Mouse (Mus musculus) thymus, postnatal 10 days (tissue): Measurements from ENCODE around the gene Gpr12.
"Not testable (repeated sequence)": the region's sequence is repeated elsewhere in the genome, so short reads cannot be mapped to it uniquely, and the experiment has no call there.

Source experiments
- DNase-seq, 2 experiments: peaks; one replicate each; pipeline ENCODE4 v3.0.0; 2021; ENCODE audit warnings: low spot score in 2 of 2

The Gpr12 gene

DNA sequence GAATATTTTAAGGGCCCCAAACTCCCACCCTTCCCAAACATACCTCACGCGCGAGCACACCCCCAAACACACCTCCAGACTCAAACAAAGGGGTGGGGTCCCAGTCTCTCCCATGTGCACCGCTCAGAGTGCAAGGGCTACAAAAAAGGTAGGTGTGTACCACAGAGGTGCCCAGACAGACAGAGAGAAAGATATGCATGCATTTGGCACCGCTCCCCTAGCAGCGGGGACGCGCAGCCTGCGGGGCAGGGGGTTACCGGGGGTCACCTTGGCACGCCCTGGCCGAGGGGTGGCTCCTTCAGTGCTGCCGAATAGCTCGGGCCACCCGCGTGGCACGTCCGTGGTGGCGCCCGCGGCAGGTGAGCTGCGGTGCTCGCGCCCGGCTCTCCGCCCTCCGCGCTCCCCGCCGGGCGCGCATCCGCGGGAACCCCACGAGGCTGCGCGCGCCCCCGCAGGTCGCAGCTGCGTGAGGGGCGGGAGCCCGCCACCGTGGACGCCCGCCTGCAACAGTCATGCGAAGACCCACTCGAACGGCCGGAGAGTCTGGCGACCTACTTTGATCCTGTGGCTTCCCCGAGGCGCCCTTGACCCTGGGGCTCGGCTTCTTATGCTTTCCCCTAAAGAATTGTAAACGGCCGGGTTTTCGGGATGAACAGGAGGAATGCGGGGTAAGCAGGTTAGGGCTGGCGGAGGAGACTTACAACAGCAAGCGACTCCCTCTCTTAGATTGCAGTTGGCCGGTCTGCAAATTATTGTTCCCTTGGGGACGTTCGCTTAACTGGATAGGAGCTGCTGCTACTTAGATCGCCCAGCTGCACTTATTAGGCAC lies at the start of gene Gpr12:
TSS of gene Gpr12 (minus strand) at position 762 of the 829 bp plus-strand sequence.
- no peak for DNase-seq

DNA sequence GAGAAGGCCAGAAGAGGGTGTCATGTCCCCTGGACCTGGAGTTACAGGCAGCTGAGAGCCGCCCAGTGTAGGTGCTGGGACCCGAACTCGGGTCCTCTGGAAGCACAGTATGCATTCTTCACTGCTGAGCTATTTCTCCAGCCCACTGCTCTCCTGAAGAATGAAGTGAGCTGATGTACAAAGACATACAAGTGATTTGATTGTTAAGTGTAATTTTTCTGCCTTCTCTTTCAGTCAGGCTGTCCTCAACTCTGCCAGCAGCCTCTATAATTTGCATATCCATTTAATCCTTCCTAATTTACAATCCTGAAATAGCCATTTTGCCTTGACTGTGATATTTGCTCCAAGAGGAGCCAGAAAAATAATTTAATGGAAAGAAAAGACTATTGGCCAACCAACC lies 46.6 kb upstream of the Gpr12 start:
- no peak for DNase-seq

DNA sequence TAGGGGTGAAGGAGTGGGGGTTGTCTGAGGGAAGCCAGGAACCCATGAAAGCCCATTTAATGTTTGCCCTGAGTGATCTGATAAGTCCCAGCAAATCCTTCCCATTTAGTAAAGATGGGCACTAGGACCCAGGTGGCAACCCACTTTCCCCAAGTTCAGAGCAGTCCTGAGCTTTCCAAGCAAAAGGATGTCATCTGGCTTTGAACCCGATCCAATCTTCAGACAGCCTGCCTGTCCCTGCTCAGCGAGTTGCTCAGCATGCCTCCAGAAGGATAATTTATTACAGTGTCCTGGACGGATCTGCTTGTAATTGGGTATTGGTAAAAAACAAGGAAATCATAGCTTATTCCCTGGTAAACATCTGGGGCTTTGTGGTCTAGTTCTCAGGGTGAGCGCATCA lies 45.9 kb upstream of the Gpr12 start:
- no peak for DNase-seq

DNA sequence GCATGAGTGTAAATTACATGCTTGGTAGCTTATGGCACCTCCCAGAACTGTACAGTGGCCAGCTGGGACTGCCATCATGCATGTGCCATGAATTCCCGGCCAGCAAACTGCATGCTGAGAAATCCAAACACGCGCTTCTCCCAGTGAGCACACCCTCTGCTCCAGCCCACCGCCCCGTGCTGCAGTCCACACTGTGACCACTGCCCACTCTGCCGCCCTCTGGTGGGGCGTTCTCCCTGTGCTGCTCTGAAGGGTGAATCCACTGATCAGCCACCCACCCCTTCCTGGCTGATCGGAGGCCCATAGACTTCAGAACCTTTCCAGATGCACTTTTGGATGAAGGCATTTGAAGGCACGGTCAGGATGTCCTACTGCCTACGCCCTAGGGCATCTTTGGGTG lies 44.6 kb upstream of the Gpr12 start:
- peak in 1 of 2 experiments; percentile 5 for DNase-seq

DNA sequence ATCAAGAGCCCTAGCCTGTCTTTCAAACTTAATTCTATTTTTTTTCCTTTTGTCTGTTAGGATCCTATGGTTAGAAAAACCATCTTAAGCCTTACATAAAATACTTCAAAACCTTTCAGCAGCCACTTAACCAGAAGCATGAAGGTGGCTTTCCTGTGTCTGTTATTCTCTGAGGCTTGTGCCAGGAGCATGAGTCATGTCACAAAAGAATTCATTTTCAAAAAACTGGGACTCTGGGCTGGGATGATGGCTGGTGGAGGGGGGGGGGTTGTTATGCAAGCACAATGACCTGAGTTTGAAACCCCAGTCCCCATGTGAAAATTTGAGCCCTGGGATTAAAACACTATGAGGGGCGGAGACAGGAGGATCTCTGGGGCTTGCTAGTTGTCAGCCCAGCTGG lies 43.8 kb upstream of the Gpr12 start:
- no peak for DNase-seq

DNA sequence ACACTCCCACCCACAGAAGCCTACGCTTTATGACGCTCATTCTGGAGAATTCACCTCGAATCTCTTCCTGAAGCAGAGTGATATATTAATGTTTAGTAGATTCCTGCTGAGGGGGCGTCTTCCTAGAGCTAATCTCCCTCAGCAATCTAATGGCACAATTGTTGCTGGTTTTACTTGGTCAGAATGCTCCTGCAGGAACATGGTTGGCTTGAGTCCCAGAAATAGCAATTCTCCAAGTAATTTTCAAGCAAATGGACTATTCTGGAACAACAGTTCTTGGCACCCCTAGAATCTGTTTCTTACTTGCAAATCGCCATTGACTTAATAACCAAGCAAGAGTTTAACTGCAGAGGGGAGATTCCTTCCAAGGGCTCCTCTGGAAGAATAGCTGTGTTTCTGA lies 42.9 kb upstream of the Gpr12 start:
- DNase-seq, result no peak

DNA sequence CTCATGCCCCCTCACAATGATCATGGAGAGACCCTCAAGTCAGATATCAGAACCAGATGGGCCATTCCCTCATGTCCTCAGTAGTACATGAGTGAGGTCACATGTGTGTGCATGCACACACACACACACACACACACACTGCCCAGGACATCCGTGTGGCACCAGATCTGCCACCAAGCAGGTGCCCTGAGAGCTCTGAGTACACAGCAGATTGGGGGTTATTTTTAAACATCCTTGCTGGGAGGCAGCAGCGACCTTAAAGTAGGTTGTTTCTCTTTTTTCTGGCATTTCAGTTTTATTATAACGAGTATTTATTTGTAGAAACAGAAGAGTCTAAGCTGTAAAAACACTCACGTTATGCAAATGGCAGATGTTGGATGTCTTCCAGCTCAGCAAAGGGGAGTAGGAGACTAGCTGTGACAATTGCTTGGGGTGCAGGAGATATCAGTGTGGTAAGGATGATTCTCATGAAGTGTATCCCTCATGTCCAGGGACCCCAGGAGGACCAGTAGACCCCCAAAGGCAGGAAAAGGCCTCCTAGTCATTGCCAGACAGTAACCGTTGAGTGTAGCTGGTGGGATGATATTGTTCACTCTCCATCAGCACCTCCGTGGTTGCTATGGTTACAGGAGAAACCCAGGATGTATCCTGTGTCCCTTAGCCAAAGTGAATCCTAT lies 40.7 kb upstream of the Gpr12 start:
- DNase-seq, result no peak

DNA sequence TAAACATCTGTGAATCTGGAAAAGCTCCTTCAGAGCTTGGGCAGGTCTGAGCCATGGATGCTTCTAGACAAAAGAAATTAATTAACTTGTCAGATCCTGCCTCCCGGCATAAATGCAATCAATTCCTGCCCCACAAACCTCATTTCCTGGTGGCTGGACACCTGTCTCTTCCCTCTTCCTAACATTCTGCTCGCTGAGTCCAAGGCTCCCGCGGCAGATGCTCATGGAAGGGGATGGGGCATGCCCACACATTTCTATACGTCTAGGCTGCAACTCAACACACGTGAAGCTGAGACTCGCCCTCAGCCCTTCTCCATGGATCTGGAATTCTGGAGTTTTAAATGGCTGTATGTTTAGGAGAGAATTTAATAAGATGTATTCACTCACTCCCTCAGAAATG lies 26.8 kb upstream of the Gpr12 start:
- no peak for DNase-seq

DNA sequence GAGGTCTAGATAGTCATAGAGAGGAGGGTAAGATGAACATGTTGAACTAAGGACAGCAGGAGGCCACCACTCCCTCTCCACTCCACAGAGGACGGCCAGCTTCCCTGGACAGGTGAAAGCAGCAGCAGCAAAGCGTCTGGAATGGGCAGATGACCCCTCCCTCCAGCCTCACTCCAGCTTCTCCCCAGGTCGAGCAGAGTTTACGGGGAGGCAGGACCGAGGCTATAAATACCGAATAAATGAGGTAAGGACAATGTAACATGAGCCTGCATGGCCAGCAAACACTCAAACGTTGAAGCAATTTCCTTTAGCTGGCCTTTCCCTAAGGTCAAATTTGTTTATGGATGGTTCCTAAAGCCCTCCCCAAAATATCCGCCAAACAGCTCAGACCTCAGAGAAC lies 26.0 kb upstream of the Gpr12 start:
- DNase-seq, result no peak

DNA sequence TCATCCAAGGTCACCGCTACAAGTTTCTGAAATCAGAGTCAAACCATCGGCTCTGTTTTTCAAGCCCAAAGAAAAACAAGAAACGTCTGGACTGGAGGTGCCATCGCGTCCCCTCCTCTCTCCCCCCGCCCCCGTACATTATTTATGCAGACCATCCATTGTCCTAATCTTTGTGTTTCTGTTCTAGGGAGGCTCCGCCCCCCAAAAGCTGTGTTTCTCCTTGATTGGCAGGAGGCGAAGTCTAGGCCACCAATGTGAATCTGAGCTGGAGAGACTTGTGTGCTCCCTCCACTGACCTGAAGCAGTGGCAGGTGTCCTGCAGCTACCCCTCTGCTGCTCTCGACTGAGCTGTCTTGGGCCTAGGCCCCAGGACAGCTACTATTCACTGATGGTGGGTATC lies 24.6 kb upstream of the Gpr12 start:
- no peak for DNase-seq

DNA sequence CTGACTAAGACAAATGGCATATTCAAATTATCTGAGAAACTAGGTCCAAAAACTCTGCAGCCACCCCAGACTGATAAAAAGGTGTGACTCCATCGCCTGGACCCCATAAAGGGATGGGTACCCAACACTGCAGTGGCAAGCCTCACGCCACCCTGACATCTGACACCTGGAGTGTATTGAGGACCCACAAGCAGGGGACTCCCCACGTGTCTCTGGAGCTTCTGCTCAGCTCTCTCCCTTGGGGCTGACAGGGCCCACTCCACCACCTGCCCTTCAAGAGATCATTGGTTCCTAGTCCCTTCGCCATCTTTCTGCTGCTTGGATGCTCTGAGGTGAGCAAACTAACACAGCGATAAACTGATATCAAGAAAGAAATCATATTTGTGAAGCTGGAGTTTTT lies 22.8 kb upstream of the Gpr12 start:
- DNase-seq, result no peak

DNA sequence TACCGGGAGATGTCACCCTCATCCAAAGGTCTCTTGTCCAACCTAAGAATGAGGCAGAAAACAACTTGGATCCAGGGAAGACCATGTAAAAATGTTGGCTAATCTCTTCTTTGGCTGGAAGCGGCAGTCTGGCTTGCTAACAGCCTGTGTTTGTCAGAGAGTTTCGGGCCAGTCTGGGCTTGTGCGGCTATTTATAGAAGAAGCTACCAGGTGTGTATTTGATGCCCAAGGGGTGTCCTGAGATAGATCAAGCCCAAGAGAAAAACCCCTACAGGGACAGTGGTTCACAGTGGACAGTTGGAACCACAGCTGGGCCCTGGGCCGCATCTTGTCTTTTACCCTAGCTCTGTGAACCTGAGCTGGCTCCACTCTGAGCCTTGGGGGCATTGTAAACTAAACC lies 21.9 kb upstream of the Gpr12 start:
- DNase-seq, result no peak

DNA sequence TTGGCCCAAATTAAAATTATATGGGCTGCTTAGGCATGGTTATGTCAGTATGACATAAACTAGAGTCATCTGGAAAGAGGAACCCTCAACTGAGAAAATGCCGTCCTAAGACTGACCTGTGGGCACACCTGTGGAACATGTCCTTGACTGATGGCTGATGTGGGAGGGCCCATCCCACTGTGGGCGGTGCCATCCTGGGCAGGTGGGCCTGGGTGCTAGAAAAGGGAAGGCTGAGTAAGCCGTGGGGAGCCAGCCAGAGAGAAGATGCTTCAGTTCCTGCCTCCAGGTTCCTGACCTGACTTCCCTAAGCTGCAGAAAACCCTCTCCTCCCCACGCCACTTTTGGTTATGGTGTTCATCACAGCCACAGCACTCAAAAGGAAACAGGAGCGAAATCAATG lies 21.2 kb upstream of the Gpr12 start:
- no peak for DNase-seq

DNA sequence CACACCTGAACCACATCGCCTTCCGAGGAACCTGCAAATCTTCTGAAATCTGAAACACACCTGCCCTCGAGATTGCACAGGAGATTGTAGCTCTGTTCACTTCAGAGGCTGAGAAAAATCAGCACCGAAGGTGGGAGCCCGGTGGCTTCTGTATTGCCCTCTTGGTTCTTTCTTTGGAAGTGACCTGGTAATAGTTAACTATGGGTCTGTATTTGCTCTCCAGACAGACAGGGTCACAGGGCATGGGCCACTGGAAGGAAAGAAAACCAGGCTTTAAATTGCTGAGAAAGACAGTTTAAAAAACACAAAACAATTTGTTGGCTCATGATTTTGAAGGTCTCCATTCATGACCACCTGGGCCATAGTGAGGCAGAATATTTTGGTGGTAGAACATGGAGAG lies 14.9 kb upstream of the Gpr12 start:
- no peak for DNase-seq

DNA sequence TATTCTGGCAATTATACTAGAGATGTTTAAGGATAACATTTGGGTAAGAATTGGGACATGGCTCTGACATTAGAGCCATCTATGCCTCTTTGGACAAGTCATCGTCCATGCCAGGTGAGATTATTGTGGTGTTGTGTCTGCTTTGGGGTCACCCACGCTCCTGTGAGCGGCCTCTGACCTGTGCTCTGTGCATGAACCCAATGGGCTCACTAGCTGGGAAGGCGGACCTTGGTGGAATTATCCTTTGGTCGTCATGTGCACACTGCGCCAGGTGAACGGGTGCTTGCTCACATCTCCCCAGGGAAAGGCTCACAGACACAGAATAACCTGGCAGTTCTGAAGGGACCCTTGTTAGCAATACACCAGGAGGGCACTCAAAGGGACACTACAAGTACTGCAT lies 14.2 kb upstream of the Gpr12 start:
- DNase-seq, result not testable (repeated sequence)

DNA sequence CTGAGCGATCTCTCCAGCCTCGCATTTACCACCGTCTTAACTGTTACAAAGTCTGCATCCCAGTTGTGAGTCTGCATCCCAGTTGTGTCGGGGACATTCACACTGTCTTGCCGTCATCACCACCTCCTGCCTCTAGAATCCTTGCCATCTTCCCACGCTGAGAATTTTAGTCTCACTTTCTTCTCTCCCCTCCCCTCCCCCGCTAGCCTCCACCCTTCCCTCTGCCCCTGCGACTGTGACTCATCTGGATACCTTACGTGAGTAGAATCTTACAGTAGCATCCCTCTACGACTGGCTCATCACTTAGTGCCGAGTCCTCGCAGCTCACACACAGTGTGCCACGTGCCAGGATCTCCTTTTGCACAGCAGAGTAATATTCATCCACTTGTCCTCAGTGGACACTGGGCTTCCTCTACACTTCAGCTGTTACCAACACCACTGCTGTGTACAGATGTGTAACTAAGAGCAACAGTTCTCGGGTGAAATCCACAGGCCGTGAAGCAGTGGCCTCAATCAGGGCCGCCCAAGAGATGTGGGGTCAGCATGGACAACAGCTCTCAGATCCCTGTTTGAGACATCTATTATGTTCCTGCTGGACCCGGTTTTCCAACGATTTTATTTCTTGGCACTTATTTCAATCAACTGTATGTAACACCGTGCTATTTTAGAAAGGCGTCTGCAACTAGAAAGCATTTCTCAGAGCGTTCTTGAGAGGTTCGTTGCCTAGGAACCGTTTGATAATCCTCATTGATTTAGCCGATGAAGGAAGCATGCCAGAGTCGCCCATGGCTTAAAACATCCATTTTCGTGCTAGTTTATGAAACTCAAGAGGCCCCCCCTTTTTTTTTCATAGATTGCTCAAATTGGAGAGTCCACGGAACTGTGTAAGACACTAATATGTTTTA lies 13.4 kb upstream of the Gpr12 start:
- DNase-seq, result no peak

DNA sequence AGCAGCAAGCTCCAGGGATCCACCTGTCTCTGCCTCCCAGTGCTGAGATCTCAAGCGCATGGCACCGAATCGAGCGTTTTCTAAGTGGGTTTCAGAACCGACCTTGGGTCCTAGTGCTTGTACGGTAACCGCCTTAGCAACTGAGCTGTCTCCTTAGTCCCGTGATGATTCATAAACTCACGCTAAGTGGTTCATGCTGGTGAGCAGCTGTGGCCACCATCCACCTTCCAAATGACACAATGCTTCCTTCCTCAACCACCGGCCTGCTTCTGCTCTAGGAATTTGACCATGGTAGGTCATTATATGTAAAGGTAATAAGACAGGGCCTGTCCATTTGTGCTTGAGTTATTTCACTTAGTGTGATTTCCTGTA lies 12.4 kb upstream of the Gpr12 start:
- no peak for DNase-seq

DNA sequence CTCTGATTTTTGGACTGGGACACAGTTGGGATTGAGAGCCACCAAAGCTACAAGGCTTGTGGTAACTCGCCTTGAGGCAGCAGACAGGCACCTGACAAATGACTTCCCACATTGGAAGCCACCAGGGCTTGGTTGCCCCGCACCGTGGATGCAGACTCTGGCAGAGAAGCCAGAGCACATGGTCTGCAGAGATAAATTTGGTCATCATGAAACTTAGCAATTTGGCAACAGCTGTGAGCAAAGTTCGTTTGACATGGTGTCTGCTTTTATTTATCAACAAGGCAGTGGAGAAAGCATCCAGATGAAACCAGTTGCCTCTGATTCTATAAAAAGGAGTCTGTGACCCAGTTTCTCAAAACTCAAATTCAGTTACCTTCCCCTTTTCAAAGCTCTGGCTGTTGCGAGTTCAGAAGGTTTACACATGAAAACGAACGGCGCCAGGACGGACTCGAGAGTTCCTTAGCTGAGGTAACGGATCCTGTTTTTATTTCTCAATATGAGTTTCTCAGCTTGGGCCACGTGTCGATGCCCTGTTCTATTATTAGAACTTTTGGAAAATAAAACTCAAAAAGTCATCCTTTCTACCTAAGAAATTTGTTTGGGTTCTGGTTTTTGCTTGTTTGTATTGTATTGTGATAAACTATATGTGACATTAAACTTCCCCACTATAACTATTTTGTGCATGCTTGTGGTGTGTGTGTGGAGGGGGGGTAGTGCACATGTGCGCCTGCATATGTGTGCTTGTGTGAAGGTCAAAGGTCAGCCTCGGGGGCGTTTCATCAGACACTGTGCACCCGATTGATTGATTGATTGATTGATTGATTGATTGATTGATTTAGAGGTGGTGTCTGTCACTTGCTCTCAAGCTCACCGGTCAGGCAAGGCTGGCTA lies 11.8 kb upstream of the Gpr12 start:
- no peak for DNase-seq

DNA sequence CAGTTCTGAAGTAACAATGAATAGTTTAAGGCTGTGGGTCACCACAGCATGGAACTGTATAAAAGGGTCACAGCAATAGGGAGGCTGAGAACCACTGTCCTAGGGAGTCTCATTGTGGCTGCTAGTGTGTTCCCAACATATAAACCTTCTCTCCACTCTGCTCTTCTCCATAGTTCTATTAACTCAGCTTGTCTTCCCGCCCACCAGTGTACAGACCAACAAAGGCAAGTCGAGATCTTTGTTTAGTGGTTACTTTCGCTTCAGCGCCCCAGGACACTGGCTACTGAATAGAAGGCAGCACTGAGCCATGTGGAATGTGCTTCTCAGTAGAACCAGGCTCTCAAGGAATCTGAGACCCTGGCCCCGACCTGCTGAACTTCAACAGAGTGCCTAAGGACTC lies 7.5 kb upstream of the Gpr12 start:
- no peak for DNase-seq

DNA sequence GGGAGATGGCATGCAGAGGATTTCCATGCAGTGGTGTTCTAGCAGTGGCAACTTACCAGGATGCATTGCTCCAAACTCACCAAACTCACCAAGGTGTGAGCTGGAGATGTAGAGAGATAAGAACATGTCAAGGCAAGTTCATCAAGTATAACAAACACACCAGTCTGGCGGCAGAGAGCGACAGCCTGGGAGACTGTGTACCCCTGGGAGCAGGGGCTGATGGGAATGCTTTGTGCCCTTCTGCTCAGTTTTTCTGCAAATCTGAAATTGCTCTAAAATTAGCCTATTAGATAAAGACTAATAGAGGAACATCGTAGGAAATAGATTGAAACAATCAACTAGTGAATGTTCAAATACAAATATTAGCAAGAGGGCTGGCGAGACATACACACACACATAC lies 6.6 kb upstream of the Gpr12 start:
- DNase-seq, result no peak

DNA sequence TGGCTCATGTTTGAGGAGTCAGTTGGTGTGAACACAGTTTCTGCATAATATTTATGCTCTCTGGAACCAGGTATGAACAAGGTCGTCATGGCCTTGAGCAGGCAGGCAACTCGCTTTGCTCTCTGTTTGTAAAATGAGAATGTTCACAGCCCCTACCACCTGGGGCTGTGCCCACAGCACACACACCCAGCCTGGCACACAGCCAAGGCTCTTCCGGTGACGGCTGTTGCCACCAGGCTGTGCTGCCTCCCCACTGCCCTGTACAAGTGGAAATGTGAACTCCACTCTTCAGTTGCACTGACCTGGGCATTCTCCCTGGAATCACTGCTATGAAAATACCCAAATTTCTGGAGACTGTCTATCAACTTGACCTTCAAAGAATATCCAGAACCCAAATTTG lies 5.9 kb upstream of the Gpr12 start:
- no peak for DNase-seq
